Mouse (Mus musculus) embryo, embryonic 10.5 days (tissue): ENCODE results near the gene Tex2.
A peak's percentile ranks its signal among the peaks of the same experiment; 100 is the strongest.
"Not testable (repeated sequence)": the region's sequence is repeated elsewhere in the genome, so short reads cannot be mapped to it uniquely, and the experiment has no call there.

Experiments
- DNase-seq: peaks from one replicate; pipeline ENCODE4 v3.0.0-alpha.2; 2015; ENCODE audit warnings: low spot score

Gene Tex2

DNA sequence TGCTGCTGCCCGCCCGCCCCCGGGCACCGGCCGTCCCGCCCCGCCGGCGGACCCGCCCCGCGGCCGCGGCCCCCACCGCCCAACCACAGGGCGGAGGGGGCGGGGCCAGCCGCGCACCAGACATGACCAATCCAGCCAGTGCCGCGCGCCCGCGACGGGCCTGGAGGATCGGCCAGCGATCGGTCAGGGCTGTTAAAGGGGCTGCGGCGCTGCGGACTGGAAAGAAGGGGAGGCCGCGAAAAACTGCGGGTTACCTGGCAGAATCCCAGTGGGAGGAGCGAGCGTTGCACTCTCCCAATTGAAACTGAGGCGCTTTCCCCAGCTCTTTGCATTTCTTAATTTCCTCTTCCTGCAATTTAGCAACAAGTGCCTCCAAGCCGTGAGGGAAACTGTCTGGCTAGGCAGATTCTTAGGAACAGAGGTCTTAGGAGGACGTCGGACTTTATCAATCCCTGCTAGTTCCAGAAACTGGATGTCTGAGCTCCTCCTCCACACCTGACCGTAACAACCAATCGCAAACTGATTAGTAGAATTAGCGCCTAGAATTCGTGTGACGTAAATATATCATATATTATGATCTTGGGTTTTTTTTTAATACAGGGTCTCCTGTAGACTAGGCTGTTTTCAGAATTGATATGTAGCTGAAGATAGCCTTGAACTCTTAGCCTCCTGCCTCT is at the start of gene Tex2:
Gene Tex2 (minus strand): TSS at position 463 of the 677 bp plus-strand sequence.
- peak; percentile 96 for DNase-seq

DNA sequence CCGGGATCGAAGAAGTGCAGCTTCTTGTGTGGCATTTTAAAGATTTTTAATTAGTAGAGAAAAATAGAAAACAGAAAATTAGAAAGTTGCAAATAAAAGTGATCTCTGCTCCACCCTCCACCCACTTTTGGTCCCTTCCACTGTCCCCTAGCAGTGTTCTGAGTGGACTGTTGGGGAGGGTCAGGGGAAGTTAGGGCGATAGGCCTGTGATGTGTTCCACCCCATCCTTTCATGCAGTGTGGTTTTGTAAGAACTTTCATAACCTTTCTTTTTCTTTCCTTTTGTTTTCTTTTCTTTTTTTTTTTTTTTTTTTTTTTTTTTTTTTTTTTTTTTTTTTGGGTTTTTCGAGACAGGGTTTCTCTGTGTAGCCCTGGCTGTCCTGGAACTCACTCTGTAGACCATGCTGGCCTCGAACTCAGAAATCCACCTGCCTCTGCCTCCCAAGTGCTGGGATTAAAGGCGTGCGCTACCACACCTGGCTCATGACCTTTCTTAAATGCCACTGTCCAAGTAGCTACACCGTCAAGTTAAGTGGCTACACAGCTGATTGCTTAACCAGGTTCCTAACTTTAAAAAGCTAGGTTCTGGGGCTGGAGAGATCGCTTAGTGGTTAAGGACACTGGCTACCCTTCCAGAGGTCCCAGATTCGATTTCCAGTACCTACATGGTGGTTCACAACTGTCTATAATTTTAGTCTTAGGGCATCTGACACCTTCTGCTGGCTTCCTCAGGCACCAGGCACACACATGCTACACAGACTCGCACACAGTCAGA is 49.6 kb upstream of the Tex2 start:
- no peak for DNase-seq

DNA sequence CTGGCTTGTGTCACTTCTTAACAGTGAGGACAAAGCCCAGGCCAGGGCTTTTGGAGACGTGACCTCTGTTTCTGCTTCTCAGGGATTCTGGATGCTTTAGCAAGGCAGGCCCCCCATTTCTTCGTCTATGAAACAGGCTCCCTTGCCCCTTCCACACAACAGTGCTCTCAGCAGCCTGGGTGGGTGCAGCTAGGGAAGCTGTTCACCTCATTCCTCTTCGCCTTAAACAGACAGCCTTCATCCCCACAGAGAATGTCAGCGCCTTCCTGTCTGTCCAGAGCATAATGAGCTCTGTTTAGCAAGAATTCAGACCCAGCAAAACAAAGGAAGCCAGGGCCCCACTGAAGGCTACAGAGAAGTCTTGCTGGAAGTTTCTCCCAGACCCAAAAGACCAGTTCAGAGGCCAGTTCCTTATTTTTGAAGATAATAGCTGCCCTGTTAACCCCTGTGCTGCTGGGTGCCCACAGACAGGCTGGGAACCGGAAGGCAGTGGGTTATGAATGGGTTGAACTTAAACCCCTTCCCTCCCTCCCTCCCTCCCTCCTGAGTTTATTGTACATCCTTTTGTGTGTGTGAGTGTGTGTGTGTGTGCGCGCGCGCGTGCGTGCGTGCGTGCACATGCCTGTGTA is 47.3 kb upstream of the Tex2 start:
- peak; percentile 61 for DNase-seq

DNA sequence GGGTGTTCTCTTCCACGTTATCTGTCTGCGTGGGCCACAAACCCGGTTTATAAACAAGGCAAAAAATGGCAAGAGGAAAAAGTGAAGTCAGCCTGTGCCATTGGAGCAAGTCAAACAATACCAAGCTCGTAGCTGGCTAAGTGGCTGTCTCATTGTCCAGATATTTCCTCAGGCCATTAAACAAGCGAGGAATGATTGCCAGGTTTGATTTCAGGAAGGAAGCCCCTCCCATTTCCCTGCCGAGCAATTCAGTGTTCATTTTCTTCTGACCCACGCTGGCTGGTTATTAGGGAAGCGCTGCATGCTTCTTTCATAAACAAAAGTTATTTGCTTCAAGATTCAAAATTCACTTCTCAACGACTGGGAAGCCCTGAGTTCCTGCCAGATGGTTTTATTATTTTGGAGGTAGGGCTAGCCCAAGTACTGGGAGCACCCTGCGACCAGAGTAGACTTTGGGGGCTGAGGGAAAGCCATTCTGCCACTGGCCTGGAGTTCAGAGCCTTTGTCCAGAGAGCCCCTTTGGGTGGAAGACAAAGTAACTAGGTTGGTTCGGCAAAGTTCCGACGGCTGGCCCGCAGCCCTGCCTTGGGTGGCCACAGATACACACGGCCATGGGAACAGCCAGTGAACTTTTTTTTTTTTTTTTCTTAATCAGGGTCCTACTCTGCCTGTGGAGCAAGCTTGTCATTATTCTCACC is 46.5 kb upstream of the Tex2 start:
- DNase-seq = peak; percentile 53

DNA sequence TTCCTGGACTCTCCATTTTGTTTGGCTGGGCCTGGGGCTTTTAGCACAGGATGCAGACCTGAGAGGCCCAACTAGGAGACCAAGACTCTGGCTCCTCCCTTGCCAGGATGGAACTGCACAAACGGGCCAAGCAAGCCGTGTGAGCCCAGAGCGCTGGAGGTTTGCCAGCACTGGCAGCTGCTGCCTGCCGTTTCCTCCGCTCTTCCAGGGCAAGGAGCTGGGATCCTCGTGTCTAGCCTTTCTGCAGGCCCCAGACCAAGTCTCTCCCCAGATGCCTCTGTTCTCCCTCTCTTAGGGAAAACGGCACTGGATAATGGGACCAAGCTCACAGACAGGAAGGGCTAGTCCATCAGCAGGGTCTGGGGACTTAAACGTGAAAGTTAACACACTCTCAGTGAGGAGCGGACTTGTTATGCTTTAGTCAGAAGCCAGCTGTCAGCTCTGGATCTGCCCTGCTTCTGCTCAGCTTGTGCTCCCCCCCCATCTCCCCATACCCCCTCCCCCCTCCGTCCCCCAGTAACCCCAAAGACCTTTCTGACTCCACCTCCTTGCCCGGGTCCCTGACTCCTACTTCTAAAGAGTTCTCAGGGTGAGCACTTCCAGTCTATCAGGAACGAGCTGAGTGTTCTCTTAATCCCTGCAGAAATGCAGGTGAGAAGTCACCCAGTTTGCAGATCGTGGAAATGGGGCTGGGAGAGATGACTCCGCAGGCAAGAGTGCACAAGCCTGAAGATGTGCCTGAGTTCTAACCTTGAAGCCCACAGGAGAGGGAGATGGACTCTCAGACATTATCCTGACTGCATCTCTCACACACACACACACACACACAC is 45.0 kb upstream of the Tex2 start:
- DNase-seq = no peak

DNA sequence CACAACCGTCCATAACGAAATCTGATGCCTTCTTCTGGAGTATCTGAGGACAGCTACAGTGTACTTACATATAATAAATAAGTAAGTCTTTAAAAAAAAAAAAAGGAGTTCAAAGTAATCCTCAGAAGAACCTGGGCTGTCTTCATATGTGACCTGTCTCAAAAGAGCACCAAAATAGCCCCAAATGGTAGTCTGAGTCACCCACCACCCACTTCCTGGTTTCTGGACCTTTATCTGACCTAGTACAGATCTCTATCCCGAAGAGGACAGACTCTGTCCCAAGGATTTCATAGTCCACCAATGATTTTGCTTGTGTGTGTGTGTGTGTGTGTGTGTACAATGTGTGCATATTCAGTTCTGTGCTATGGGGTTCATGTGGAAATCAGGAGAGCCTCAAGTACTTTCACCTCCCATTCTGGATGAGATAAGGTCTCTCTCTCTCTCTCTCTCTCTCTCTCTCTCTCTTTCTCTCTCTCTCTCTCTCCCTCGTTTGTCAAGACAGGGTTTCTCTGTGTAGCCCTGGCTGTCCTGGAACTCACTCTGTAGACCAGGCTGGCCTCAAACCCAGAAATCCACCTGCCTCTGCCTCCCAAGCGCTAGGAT is 43.8 kb upstream of the Tex2 start:
- DNase-seq = not testable (repeated sequence)

DNA sequence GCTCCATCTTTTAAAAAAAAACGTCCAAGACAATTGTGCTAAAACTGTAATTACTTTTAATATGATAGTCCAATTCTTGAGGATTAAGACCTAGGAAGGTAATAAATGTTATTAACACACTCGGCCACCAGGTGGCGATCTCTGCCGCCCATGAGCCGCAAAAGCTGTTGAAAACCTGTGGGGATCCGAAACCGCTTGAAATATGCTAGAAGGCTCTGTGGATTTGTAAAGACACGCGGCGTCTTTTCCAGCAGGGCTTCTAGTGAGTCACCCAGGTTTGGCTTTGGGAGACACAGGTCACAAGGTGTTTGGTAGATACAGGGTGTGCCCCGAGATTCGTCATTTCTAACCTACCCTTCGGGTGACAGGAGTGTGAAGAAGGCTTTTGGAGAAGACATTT is 35.1 kb upstream of the Tex2 start:
- peak; percentile 85 for DNase-seq

DNA sequence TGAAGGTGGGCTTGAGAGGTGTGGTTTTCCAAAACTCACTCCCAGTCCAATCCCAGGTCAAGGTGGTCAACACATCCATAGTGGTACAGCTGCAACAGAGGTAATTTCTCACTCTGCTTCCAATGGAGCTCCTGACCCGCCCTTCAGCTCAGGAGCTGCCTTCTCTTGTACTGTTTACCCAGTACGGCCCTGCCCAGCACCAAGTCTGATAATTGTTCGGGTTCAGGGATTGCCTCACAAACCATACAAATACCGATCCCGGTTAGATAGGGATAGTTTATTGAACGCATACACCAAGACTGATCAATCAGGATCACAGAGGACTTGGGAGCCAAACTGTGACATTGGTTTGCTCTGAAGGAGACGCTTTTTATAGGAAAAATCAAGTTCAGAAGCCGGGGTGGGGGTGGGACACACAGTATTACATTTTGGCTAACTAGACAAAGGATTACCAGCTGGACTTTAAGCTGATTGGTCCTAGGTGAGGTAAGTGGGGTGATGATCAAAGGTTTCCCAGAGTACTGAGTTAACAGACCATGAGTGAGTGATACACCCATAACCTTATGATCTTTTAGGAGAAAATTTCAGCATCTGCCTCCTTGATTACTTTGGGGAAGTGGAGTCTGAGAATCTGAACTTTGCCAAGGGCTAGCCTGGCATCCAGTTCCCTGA is 29.9 kb upstream of the Tex2 start:
- no peak for DNase-seq

DNA sequence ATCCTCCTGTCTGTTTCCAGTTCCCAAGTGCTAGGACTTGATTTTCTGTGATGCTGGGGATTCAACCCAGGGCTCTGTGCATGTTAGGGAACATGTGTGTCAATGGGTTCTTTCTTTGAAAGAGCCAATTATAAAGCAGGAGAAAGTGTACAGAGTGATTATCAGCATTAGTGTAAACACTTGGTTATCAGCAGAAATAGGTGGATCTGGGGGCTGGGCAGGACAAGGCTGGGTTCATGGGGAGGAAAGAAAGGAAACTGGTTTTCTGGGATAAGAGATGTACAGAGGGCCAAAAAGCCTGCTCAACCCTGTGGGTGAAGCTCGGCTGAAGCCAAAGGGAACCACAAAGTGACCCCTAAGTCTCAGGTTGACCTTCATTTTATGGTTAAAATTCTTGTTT is 28.4 kb upstream of the Tex2 start:
- no peak for DNase-seq

DNA sequence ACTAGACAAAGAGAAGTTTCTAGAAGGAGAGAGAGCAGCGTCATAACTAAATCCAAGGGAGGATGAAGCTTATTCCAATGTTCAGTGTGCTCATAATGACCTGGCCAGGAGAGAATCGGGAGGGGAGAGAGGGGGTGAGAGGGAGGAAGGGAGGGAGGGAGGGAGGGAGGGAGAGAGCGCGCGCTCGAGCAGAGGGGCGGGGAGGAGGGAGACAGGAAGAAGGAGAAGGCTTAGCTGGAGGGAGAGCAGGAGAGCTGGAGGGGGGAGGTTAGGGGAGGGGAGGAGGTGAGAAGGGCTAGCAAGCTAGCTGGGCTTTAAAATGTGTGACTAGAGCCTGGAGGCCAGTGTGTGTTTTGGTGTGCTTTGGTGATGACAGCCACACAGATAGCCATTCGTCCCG is 26.8 kb upstream of the Tex2 start:
- peak; percentile 52 for DNase-seq

DNA sequence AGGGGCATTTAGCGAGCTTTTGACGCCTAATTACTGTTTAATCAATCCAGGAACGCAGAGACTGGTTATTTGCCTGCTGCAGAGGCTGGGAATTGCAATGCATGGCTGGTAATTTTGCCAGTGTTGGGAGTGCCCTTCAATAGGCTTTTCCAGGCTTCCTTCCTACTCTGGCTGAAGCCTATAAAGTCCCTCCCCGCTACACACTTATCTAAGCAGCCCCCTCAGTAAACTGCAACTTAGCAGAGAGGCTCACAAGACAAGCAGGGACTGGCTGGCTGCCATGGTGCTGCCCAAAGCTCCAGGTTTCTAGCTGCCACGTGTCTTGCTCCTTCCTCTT is 26.1 kb upstream of the Tex2 start:
- DNase-seq = no peak

DNA sequence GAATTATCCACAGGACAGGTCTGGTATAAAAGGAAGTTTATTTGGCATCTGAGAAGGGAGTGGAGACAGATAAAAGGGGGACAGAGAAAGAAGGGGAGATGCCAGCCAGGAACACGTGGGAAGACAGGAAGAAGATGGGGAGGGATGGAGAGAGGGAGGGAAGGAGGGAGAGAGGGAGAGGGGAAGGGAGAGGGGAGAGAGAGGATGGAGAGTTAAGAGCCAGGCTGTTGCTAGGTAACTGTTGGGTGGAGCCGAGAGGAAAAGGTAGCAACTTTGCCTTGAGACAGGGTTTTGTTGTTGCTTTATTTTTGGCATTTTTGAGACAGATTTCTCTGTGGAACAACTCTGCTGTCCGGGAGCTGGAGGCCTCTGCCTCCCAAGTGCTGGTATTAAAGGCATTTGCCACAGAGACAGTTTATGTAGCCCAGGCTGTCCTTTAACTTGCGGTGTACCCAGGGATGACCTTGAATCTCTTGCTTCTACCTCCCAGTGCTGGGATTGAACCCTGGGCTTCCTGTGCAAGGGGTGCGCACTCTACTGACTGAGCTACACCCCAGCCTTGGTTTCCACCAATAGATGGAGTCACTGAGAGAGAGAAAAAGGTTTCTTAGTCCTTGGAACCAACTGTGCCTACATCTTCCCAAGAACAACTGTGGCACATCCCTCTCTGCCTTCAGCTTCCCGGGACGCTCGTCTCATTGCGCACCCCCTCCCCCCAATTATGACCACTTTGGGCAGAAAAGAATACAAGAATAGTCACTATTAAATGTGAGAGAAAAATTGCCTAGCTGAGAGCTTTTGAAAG is 25.5 kb upstream of the Tex2 start:
- no peak for DNase-seq

DNA sequence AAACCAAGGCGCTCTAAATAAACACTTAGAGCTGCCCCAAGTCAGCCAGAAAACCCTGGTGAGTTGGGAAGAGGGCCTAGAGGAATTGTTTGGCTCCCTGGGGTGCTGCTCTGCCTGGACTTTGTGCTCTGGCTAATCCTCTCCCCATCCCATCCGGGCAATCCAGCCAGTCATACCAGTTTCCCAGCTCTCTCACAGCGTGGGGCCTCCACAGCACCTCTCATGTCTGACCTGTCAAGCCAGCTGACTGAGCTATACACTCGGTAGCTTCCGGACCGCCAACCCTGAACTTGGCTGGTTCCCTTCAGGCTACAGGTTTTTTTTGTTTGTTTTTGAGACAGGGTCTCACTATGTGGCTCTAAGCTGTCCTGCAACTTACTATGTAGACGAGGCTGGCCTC is 24.5 kb upstream of the Tex2 start:
- DNase-seq = peak; percentile 46

DNA sequence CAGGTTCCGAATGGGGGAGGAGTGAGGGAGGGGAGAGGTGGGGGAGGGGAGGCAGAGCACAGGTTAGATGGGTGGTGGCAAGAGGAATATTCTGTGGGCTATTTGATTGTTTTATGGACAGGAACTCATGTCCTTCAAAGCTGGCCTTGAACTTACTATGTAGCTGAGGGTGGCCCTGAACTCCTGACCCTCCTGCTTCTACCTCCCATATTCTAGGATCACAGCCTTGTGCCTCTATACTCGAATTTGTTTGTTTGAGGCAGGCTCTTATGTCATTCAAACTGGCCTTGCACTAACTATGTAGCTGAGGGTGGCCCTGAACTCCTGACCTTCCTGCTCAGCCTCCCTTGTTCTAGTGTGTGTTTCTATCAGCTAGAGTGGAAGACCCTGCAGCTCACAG is 22.7 kb upstream of the Tex2 start:
- no peak for DNase-seq

DNA sequence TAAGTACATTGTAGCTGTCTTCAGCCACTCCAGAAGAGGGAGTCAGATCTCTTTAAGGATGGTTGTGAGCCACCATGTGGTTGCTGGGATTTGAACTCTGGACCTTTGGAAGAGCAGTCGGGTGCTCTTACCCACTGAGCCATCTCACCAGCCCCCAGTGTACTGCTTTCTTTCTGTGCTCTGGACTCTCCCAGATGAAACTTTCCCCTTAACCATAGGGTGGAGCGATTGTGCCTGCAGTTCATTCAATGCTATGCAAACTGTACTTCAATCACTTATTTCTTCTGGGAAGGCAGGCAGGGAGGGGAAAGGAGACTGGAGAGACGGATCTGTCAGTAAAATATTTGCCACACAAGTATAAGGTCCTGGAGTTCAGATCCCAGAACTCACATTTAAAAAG is 21.0 kb upstream of the Tex2 start:
- not testable (repeated sequence) for DNase-seq

DNA sequence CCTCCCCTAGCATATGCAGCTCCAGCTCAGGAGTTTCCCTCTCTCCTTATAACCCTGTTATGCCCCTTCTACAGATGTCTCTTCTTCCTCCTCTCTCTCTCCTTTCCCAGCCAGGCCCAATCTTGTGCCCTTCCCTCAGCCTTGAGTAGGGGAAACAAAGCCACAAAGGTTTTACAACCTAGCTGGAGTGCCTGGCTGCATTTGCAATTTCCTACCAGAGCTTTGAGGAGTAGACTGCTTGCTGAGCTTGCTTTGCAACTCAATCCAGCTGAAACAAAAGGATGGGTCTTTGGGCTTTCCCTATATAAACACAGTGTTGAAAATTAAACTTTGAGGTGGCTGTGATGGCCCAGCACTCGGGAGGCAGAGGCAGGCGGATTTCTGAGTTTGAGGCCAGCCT is 20.2 kb upstream of the Tex2 start:
- DNase-seq = no peak

DNA sequence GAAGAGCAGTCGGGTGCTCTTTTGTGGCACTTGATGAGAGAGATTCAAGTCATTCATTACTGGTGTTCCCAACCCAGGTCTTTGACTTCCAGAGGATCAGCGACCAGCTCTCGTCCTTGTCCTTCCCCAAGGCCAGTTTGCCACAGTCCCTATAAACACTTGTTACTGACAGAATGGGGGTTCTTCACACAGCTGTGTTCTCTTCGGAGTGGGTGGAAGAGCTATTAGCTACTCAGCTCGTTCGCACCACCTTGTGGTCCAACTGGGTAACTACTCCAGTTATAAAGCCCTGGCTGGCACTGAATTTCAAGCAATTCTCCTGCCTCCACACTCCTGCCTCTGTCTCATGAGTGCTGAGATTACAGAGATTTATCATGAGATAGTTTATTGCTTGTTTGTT is 14.5 kb upstream of the Tex2 start:
- DNase-seq = peak; percentile 85

DNA sequence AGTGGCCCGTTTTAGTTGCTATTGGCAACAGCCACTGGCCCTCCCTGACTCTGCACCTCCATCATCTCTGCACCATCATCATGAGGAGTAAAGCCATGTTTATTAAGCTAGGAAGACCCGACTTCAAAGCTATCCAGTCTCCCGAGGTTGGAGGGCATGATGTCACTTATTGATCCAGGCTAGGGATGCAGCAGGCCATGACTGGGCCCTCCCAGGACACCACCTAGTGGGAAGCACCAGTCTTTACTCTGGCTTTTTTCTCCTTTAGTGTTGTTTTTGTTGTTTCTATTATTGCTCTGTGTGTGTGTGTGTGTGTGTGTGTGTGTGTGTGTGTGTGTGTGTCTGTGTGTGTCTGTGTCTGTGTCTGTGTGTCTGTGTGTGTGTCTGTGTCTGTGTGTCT is 12.4 kb upstream of the Tex2 start:
- DNase-seq = no peak

DNA sequence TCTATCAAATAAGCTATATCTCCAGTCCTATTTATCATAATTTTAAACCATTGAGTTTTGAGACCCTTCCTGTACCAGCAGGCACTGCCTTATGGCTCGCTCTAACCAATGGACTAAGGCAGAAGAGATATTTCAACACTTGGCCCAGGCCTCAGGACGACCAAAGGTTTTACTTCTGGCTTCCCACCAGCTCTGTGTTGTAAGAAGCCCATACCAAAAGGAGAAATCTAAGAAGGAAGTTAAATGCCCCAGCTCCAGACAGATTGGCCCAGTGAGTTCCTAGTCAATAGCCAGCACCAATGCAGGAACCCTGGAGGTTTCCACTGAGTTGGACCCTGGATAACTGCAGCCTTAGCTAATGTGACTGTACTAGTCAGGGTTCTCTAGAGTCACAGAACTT is 10.4 kb upstream of the Tex2 start:
- no peak for DNase-seq

DNA sequence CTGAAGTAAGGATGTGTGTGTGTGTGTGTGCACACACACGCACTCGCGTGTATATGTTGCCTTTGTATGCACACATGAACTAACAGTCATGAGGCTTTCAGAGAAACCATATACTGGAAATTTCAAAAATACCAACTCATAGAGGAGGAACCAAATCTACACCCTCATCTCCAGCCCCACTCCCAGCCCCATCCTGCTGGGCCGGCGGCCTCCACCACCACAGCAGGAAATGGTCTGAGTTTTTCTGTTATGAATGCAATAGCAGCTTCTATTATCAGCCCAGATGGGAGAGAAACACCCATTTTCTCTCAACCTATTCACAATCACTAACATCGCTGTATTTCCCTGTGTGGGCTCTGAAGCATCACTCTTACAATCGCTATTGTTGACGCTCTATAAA is 8.8 kb upstream of the Tex2 start:
- no peak for DNase-seq
